Mouse (Mus musculus) neural tube, embryonic 15.5 days (tissue): Measurements from ENCODE around the gene Mtfmt. TPM values are rescaled to one million over a fixed set of nuclear protein-coding genes. Genes with fewer than 3 reads are reported as not detected.

Source experiments
- ATAC-seq: fragments of 200-750 bp; cut with Nextera tagmentation; 2 replicates; pipeline ENCODE4 v1.8.0; 2017; ENCODE audit warnings: mild to moderate bottlenecking, moderate TSS enrichment, moderate library complexity; ENCODE audit not compliant: low FRiP score
- H3K27ac ChIP-seq: fragments of 300-500 bp; sonication (generic); replicated peaks from 2 replicates; pipeline ENCODE4 v1.5.1; 2015; ENCODE audit warnings: mild to moderate bottlenecking, inconsistent platforms
- H3K27me3 ChIP-seq: fragments of 300-500 bp; sonication (generic); replicated peaks from 2 replicates; pipeline ENCODE4 v1.6.1; 2015; ENCODE audit warnings: inconsistent platforms
- H3K36me3 ChIP-seq: fragments of 300-500 bp; sonication (generic); 2 replicates; pipeline ENCODE4 v1.6.1; 2015; ENCODE audit warnings: inconsistent platforms
- H3K4me1 ChIP-seq: fragments of 300-500 bp; sonication (generic); 2 replicates; pipeline ENCODE4 v1.6.1; 2015; ENCODE audit warnings: inconsistent platforms
- H3K4me2 ChIP-seq: fragments of 300-500 bp; sonication (generic); 2 replicates; pipeline ENCODE4 v1.6.1; 2015; ENCODE audit warnings: inconsistent platforms, mild to moderate bottlenecking, moderate library complexity
- H3K4me3 ChIP-seq: fragments of 300-500 bp; sonication (generic); replicated peaks from 2 replicates; pipeline ENCODE4 v1.5.1; 2015; ENCODE audit warnings: mild to moderate bottlenecking, inconsistent platforms
- H3K9ac ChIP-seq: fragments of 300-500 bp; sonication (generic); replicated peaks from 2 replicates; pipeline ENCODE4 v1.6.1; 2015; ENCODE audit warnings: mild to moderate bottlenecking, inconsistent platforms
- H3K9me3 ChIP-seq: fragments of 300-500 bp; sonication (generic); replicated peaks from 2 replicates; pipeline ENCODE4 v1.6.1; 2016; ENCODE audit warnings: inconsistent platforms
- WGBS: fragments of 180-500 bp; shearing (Covaris S2); methylation state at CpG from one replicate; pipeline ENCODE4 v1.1.7; 2015; ENCODE audit warnings: mixed read lengths; 5-methylcytosine and 5-hydroxymethylcytosine counted together
- polyA plus RNA-seq: library from polyadenylated mRNA; unstranded; fragments of >200 nt; fragmentation: Nextera tagmentation; extraction: Ambion mirVana; gene quantifications from 2 replicates; pipeline ENCODE4 v1.2.1, GENCODE M21; 2015

Gene Mtfmt
- polyA plus RNA-seq, 1 experiment from 2014 or later: 22.5 TPM

- H3K4me1 ChIP-seq: peaks cover 23% of the 10 kb centered on the region
- no peak overlapping the region for H3K27ac ChIP-seq
- no peaks in the 10 kb centered on the region for H3K9me3 ChIP-seq
- WGBS: 96% methylated on average over 2 of the region's 2 CpGs
- H3K9ac ChIP-seq: no peak overlapping the region
- H3K27me3 ChIP-seq: no peaks in the 10 kb centered on the region
- H3K4me2 ChIP-seq: no peak overlapping the region
- H3K36me3 ChIP-seq: peaks cover 37% of the 10 kb centered on the region
- no peak overlapping the region for H3K4me3 ChIP-seq
- ATAC-seq: no peak
Observed at GRCm38 (mm10) chr9:65465241-65465640, 29.7 kb downstream of the Mtfmt start.

GRCm38 (mm10) chr9:65467686-65468085 lies 32.1 kb downstream of the Mtfmt start:
- H3K9ac ChIP-seq: no peak overlapping the region
- H3K9me3 ChIP-seq: no peaks in the 10 kb centered on the region
- no peaks in the 10 kb centered on the region for H3K27me3 ChIP-seq
- no peak overlapping the region for H3K4me2 ChIP-seq
- no peak for ATAC-seq
- H3K27ac ChIP-seq: no peak overlapping the region
- 72% methylated on average over 11 of the region's 11 CpGs for WGBS
- peaks cover 54% of the 10 kb centered on the region for H3K36me3 ChIP-seq
- peaks cover 4% of the 10 kb centered on the region for H3K4me1 ChIP-seq
- no peak overlapping the region for H3K4me3 ChIP-seq

GRCm38 (mm10) chr9:65472769-65473168 lies 37.2 kb downstream of the Mtfmt start:
- H3K4me1 ChIP-seq: no peaks in the 10 kb centered on the region
- H3K27me3 ChIP-seq: no peaks in the 10 kb centered on the region
- no peak for ATAC-seq
- no peaks in the 10 kb centered on the region for H3K9me3 ChIP-seq
- no peak overlapping the region for H3K27ac ChIP-seq
- WGBS: 97% methylated on average over 4 of the region's 4 CpGs
- H3K4me3 ChIP-seq: no peak overlapping the region
- no peak overlapping the region for H3K9ac ChIP-seq
- no peak overlapping the region for H3K4me2 ChIP-seq
- H3K36me3 ChIP-seq: peaks cover 76% of the 10 kb centered on the region

DNA sequence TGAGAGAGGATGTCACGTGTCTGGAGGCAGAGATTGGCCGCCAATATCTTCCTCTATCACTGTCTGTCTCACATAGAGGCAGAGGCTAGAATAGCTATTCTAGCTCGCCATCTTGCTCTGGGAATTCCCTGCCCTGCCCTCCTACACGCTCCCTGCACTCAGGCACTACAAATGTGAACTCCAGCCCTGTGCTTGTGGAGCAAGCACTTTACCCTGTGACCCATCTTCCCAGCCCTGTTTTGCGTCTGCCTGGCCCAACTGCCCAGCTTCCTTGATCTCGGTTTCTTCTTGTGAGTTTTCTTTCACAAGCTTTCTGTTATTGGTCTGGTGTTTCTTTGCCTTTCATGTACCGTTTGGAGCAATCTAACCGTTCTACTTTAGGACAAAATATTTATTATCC lies 43.6 kb downstream of the Mtfmt start:
- Histone ChIP-seq H3K9ac (no peak overlapping the region), H3K4me3 (no peak overlapping the region), H3K4me2 (no peak overlapping the region), H3K27ac (no peak overlapping the region), H3K27me3 (no peaks in the 10 kb centered on the region), H3K36me3 (peaks cover 87% of the 10 kb centered on the region), H3K4me1 (no peaks in the 10 kb centered on the region), H3K9me3 (no peaks in the 10 kb centered on the region)
- ATAC-seq: no peak
- WGBS: 90% methylated on average over 8 of the region's 8 CpGs

DNA sequence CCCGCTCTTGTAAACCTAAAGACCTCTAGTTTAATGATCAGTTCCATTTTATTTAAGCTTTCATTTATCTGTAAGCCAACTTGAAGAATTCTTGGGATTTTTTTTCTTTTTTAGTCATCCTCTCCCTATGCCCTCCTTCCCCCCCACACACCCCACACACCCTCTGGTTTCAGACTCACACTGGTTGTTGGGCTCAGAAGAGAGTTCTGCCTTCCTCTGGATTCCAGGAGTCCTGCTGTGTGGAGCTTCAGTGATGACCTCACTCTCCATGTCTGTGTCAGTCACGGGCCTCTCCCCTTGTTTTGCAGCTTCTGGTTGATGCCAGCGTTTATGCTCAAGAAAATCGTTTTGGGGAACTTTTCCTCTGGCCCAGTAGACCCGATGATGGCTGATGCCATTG lies 44.5 kb downstream of the Mtfmt start:
- Histone ChIP-seq H3K9me3 (no peaks in the 10 kb centered on the region), H3K27me3 (no peaks in the 10 kb centered on the region), H3K4me1 (no peaks in the 10 kb centered on the region), H3K9ac (no peak overlapping the region), H3K4me2 (no peak overlapping the region), H3K4me3 (no peak overlapping the region), H3K27ac (no peak overlapping the region), H3K36me3 (peaks cover 87% of the 10 kb centered on the region)
- 88% methylated on average over 5 of the region's 5 CpGs for WGBS
- ATAC-seq: no peak

DNA sequence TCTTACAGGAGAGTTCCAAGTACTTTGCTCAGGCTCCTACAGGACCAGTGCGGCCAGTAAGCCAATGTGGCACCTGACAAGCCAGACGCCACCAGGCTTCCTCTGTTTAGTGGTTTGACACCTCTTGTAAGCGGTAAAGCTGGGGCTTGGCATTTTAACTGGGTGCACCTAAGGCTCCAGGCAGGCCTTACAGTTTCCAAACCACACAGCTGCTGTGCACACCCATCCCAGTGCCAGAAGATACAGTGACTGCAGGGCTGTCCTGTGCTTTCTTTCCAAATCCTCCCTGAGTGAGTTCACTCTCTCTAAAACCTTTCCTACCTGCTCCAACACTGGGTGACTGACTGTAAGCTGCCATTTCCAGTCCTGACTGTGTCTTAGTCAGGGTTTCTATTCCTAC lies 55.9 kb downstream of the Mtfmt start:
- H3K4me2 ChIP-seq: no peak overlapping the region
- WGBS: 91% methylated on average over 3 of the region's 3 CpGs
- H3K27me3 ChIP-seq: no peaks in the 10 kb centered on the region
- H3K9me3 ChIP-seq: no peaks in the 10 kb centered on the region
- ATAC-seq: no peak
- H3K4me3 ChIP-seq: no peak overlapping the region
- H3K27ac ChIP-seq: no peak overlapping the region
- H3K4me1 ChIP-seq: no peaks in the 10 kb centered on the region
- no peak overlapping the region for H3K9ac ChIP-seq
- H3K36me3 ChIP-seq: peaks cover 29% of the 10 kb centered on the region

- Histone ChIP-seq H3K27me3 (no peaks in the 10 kb centered on the region), H3K9me3 (no peaks in the 10 kb centered on the region), H3K27ac (no peak overlapping the region), H3K4me1 (no peaks in the 10 kb centered on the region), H3K4me3 (no peak overlapping the region), H3K9ac (no peak overlapping the region), H3K36me3 (peaks cover 21% of the 10 kb centered on the region), H3K4me2 (no peak overlapping the region)
- ATAC-seq: no peak
- 83% methylated on average over 2 of the region's 2 CpGs for WGBS
Observed at GRCm38 (mm10) chr9:65492351-65492750, 56.8 kb downstream of the Mtfmt start.

GRCm38 (mm10) chr9:65492851-65493250 lies 57.3 kb downstream of the Mtfmt start:
- Histone ChIP-seq H3K9me3 (no peaks in the 10 kb centered on the region), H3K27ac (no peak overlapping the region), H3K27me3 (no peaks in the 10 kb centered on the region), H3K9ac (no peak overlapping the region), H3K4me3 (no peak overlapping the region), H3K36me3 (peaks cover 16% of the 10 kb centered on the region; the same call in 1 of the 2 replicates), H3K4me2 (no peak overlapping the region), H3K4me1 (no peaks in the 10 kb centered on the region)
- WGBS: 96% methylated on average over 4 of the region's 4 CpGs
- no peak for ATAC-seq

DNA sequence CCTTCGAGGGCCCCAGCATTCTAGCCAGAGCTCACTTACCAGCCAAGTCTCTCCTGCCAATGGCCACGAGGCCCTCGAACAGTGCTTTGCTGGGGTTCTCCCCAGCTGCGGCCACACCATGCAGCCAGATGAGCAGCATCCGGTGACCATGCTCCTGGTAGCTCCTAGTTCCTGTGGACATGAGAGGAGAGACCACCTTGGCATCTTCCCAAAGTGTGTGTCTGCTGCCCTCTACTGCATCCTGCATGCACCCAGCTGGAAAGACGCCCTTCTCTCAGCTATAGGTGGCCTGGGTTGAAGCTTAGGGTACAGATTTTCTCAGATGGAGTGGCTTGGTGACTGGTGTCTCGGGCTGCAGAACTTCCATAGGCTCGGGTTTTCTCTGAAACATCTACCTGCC lies 66.6 kb downstream of the Mtfmt start:
- H3K4me3 ChIP-seq: no peak overlapping the region
- H3K27me3 ChIP-seq: no peaks in the 10 kb centered on the region
- H3K9ac ChIP-seq: no peak overlapping the region
- H3K4me1 ChIP-seq: no peaks in the 10 kb centered on the region
- H3K36me3 ChIP-seq: no peaks in the 10 kb centered on the region
- 64% methylated on average over 8 of the region's 8 CpGs for WGBS
- ATAC-seq: no peak
- H3K9me3 ChIP-seq: no peaks in the 10 kb centered on the region
- no peak overlapping the region for H3K27ac ChIP-seq
- no peak overlapping the region for H3K4me2 ChIP-seq

Other genes starting within 250 kb of the Mtfmt start
- 6.4 and 8.9 TPM in 2 replicates for gene Parp16, start 240.4 kb upstream of the Mtfmt start, polyA plus RNA-seq
- gene Cilp, start 170.6 kb upstream of the Mtfmt start, polyA plus RNA-seq: 0.58 and 0.79 TPM in 2 replicates
- 40.6 and 43.3 TPM in 2 replicates for gene Clpx, start 141.5 kb upstream of the Mtfmt start, polyA plus RNA-seq
- gene Pdcd7, start 89.7 kb upstream of the Mtfmt start, polyA plus RNA-seq: 8.9 TPM in 2 replicates
- 2.3 and 3.6 TPM in 2 replicates for gene Ubap1l, start 74.7 kb upstream of the Mtfmt start, polyA plus RNA-seq
- gene Kbtbd13, start 44.1 kb upstream of the Mtfmt start, polyA plus RNA-seq: 0.51 TPM in 2 replicates
- gene Rasl12, start 37.3 kb upstream of the Mtfmt start, polyA plus RNA-seq: 5.8 and 7.4 TPM in 2 replicates
- gene Slc51b, start 12.8 kb upstream of the Mtfmt start, polyA plus RNA-seq: 0.27 TPM in 1 of 2 replicates, not detected in the other
- 104 and 109 TPM in 2 replicates for gene Spg21, start 25.2 kb downstream of the Mtfmt start, polyA plus RNA-seq
- 0.87 and 1.2 TPM in 2 replicates for gene Ankdd1a, start 84.4 kb downstream of the Mtfmt start, polyA plus RNA-seq
- gene Plekho2, start 144.3 kb downstream of the Mtfmt start, polyA plus RNA-seq: 5.0 and 7.7 TPM in 2 replicates
- 2.7 and 4.7 TPM in 2 replicates for gene Pif1, start 151.4 kb downstream of the Mtfmt start, polyA plus RNA-seq
- gene Rbpms2, start 193.9 kb downstream of the Mtfmt start, polyA plus RNA-seq: 3.1 and 4.9 TPM in 2 replicates
- 383 and 395 TPM in 2 replicates for gene Oaz2, start 232.2 kb downstream of the Mtfmt start, polyA plus RNA-seq